Mouse (Mus musculus): ENCODE measurements around the gene Gsk3b.

The Gsk3b gene

DNA sequence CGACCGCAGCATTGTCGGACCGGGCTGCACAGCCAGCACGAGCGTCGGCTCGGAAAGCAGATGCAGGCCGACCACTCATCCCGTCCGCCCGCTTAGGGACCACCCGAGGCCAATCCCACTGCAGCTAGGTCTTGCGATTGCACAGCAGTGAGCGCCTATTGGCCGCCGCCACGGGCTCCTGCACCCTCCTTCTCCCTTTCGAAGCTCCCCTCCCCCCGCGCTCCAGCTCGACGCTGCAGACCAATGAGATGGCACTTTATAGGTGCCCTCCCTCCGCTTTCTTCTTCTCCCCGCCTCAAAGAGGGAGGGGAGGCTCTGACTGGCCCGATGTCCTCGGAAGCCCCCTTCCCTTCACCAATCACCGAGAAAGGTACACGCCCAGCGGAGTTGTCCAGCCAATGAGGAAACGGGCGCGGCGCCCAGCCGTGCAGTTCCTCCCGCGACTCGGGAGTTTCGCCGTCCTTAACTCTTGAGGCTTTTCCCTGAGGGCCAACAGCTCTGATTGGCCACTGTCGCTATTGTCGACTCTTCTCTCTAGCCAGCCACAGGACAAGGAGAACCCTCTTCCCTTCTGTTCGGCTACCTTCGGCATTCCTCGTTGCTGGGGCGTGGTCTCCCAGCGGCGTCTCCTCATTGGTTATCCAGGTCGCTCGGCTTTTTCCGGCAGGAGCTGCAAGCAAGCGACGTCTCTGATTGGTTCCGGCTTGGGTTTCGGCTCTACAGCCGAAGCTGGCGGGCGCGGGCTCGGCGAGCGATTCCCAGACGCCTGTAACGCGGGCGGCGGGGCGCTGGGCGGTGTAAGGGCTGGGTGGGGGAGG is at the start of gene Gsk3b:
Gene Gsk3b (plus strand): TSS at position 373 of the 818 bp plus-strand sequence.
- TF ChIP-seq GATA4 (IDR thresholded peaks at IDR 0.05; ENCODE audit: insufficient replicate concordance, low read length) = peak; percentile 6; the same call in 1 of the 2 replicates

DNA sequence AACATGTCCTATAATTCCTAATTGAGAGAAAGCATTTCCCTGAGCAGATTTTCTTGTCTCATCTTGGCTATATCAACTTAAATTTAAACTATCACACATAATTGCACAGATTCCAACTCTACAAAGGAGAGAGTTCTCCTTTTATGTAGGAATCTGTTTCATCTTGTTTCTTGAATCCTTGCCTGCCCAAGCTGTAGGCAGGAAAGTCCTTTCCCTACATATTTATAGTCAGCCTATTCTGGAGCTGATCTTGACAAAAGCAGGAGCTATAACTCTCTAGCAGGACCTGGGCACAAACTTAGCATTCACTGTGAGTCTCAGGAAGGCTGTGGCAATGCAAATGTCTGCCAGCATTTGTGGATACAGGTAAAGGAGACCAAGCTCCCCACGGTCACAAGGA is 46.6 kb upstream of the Gsk3b start:
- no peak for TF ChIP-seq GATA4 (IDR thresholded peaks at IDR 0.05; ENCODE audit: insufficient replicate concordance, low read length)

DNA sequence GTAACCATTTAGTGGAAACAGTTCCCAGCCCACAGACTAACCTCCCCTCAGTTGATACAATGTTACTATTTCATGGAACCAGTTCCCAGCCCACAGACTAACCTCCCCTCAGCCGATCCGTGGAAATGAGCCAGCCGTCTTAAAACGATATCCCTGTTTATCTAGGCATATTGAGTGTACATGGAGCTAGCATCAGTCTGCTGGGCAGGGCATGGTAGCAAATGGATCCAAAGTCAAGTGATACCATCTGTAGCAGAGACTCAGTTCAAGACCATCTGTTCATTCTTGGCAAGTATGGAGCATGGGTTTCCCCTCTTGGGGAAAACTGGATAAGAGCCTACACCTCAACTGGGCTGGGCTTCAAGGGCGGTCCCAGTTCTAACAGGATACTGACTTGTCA is 44.2 kb upstream of the Gsk3b start:
- TF ChIP-seq GATA4 (IDR thresholded peaks at IDR 0.05; ENCODE audit: insufficient replicate concordance, low read length) = no peak

DNA sequence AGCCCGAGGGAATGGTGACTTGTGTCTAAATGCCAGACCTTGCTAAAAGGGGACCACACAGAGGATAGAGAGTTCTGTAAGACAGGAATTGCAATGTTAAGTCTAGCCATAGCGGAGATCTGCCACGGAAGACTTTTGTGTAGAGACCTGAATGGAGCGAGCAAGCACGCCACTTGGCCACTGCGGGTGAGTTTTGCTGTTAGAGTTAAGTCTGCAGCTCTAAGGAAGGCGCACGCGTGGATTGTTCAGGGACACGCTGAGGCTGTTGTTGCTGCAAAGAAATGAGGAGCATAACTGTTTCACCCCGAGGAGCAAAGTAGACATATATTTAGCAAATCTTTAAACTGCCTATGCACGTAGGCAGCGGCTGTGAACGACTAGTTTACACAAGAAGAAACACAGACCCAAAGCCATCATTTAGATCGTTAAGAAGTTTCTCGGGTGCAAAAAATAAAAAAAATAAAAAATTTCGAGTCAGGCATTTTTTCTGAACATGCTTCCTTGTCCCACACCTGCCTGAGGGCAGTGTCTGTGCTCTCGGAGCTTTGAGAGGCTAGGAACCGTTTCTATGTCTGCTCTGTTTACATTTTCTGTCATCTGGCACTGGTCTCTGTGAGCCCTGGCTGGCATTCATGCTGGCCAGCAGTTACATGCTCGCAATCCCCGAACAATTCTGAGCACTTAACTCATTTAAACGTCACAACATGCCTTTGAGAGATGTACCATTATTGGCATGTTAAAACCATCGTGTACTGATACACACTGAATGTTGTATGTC is 40.8 kb upstream of the Gsk3b start:
- TF ChIP-seq GATA4 (IDR thresholded peaks at IDR 0.05; ENCODE audit: insufficient replicate concordance, low read length) = no peak

GRCm38 (mm10) chr16:38057898-38058297 is 30.9 kb upstream of the Gsk3b start:
- no peak for TF ChIP-seq GATA4 (IDR thresholded peaks at IDR 0.05; ENCODE audit: insufficient replicate concordance, low read length)

- no peak for TF ChIP-seq GATA4 (IDR thresholded peaks at IDR 0.05; ENCODE audit: insufficient replicate concordance, low read length)
These were observed 30.0 kb upstream of the Gsk3b start for GRCm38 (mm10) chr16:38058836-38059235.

GRCm38 (mm10) chr16:38059631-38060030 is 29.2 kb upstream of the Gsk3b start:
- TF ChIP-seq GATA4 (IDR thresholded peaks at IDR 0.05; ENCODE audit: insufficient replicate concordance, low read length) = no peak

DNA sequence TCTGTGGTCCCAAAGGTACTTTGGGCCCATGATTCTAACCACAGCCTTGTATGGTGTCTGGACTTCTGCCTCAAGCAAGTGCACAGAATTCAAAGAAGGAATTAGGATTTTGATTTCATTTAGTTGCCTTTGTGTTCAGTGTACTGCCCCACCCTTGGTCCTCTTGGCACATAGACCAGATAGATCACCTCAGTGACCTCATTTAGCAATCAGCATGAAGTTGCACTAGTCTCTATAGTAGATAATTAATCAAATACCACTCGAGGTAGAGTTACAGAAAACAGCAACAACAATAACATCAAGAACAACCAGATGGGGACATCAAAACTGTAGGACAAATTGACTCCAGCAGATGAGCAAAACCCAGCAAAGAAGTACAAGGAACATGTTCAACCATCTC is 8.6 kb upstream of the Gsk3b start:
- no peak for TF ChIP-seq GATA4 (IDR thresholded peaks at IDR 0.05; ENCODE audit: insufficient replicate concordance, low read length)

GRCm38 (mm10) chr16:38087231-38087630 is 1.6 kb upstream of the Gsk3b start:
- no peak for TF ChIP-seq GATA4 (IDR thresholded peaks at IDR 0.05; ENCODE audit: insufficient replicate concordance, low read length)

DNA sequence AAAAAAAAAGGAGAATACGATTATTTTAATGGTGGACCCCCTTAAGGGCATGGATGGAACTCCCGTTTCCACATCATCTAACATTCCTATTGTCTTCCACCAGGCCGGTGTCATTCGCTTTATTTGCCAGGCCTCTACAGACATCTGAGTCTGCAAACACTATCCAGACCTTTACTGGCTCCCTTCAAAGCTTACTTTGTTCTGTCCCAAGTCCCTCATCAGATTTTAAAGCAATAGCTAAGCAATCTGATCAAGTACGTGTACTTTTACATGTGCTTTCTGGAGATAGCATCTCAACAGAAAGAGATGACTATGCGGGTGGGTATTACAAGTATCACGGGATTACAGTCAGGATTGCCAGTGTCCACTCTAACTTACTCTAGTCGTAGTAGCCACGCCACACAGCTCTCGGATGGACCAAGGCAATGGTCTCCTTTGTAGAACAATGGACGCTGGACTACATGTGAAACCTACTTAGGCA is 1.1 kb upstream of the Gsk3b start:
- TF ChIP-seq GATA4 (IDR thresholded peaks at IDR 0.05; ENCODE audit: insufficient replicate concordance, low read length) = no peak

- no peak for TF ChIP-seq GATA4 (IDR thresholded peaks at IDR 0.05; ENCODE audit: insufficient replicate concordance, low read length)
These were observed 624 bp upstream of the Gsk3b start for GRCm38 (mm10) chr16:38088126-38088628.

- no peak; the same call in 1 of the 2 replicates for TF ChIP-seq GATA4 (IDR thresholded peaks at IDR 0.05; ENCODE audit: insufficient replicate concordance, low read length)
These were observed 808 bp downstream of the Gsk3b start for GRCm38 (mm10) chr16:38089447-38090170.

DNA sequence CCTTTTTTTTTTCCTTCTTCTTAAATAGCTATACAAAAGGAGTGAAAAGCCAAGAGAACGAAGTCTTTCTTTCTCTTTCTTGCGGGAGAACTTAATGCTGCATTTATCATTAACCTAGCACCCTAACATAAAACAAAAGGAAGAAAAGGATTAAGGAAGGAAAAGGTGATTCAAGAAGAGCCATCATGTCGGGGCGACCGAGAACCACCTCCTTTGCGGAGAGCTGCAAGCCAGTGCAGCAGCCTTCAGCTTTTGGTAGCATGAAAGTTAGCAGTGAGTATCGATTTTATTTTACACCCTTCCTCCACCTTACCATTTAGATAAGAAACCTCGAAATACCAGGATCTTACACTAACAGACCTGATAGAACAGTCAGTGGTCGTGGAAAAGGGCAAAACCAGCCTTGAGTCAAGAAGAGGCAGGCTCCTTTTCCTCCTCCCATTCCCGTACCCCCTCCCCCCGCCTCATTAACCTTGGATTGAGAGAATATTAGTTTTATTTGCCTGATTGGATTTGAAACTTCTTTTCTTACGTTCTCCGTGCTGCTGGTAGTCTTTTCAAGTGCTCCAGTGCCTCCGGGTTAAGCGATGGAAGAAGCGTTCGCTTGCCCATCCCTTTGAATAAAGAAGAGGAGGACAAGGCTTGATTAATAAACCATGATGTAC is 1.7 kb downstream of the Gsk3b start:
- TF ChIP-seq GATA4 (IDR thresholded peaks at IDR 0.05; ENCODE audit: insufficient replicate concordance, low read length) = no peak

- no peak for TF ChIP-seq GATA4 (IDR thresholded peaks at IDR 0.05; ENCODE audit: insufficient replicate concordance, low read length)
These were observed 2.2 kb downstream of the Gsk3b start for GRCm38 (mm10) chr16:38091041-38091440.

GRCm38 (mm10) chr16:38091706-38092105 is 2.9 kb downstream of the Gsk3b start:
- no peak for TF ChIP-seq GATA4 (IDR thresholded peaks at IDR 0.05; ENCODE audit: insufficient replicate concordance, low read length)
